Mouse (Mus musculus) heart, adult 2 months (tissue): Measurements from ENCODE around the gene 4933414I15Rik.

Source experiments
- CTCF ChIP-seq: fragments of 200-600 bp; IDR thresholded peaks from 2 replicates; pipeline ENCODE4 v1.8.1; 2022; ENCODE audit warnings: antibody characterized with exemption, mild to moderate bottlenecking, moderate library complexity
- POLR2A ChIP-seq: fragments of 200-500 bp; IDR thresholded peaks from 2 replicates; pipeline ENCODE4 v1.6.1; 2011; ENCODE audit warnings: mild to moderate bottlenecking, low read depth, low read length, control low read depth; ENCODE audit not compliant: insufficient read depth

DNA sequence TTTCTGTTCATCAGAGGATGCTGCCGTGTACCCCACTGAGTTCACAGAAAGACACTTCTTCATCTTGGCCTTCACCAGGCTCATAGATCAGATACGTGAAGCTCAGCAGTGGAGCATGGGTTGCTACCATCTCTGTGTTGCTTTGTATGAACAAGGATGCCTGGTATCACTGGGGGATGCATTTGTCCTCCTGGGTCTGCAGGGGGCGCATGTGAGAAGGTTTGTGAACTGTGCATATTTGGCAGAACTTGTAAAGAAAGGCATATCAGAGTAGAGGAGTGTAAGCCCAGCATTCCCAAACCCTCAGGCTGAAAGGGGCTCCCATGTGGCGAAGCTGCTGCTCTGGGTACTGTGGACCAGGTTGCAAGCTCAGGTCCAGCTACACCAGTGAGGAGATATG lies 33.7 kb upstream of the 4933414I15Rik start:
- TF ChIP-seq POLR2A (no peak), CTCF (no peak)
